Mouse (Mus musculus) lung, embryonic 16.5 days (tissue): Measurements from ENCODE around the gene Rabepk. TPM values are rescaled to one million over a fixed set of nuclear protein-coding genes. Genes with fewer than 3 reads are reported as not detected.
"Not testable (repeated sequence)": the region's sequence is repeated elsewhere in the genome, so short reads cannot be mapped to it uniquely, and the experiment has no call there.

Experiments
- ATAC-seq: fragments of 200-750 bp; cut with Nextera tagmentation; 2 replicates; pipeline ENCODE4 v1.8.0; 2017; ENCODE audit warnings: low read depth, mild to moderate bottlenecking, moderate library complexity
- H3K27ac ChIP-seq: fragments of 300-500 bp; sonication (generic); 2 replicates; pipeline ENCODE4 v1.5.1; 2014; ENCODE audit warnings: mild to moderate bottlenecking, control low read depth, low read length
- H3K27me3 ChIP-seq: fragments of 300-500 bp; sonication (generic); 2 replicates; pipeline ENCODE4 v1.6.1; 2014; ENCODE audit warnings: low read depth, low read length, mixed read lengths; ENCODE audit not compliant: control insufficient read depth, insufficient read depth
- H3K36me3 ChIP-seq: fragments of 300-500 bp; sonication (generic); 2 replicates; pipeline ENCODE4 v1.6.1; 2014; ENCODE audit warnings: low read length; ENCODE audit not compliant: control insufficient read depth, insufficient read depth
- H3K4me1 ChIP-seq: fragments of 300-500 bp; sonication (generic); replicated peaks from 2 replicates; pipeline ENCODE4 v1.6.1; 2014; ENCODE audit warnings: low read length, mixed read lengths; ENCODE audit not compliant: control insufficient read depth, insufficient read depth
- H3K4me2 ChIP-seq: fragments of 300-500 bp; sonication (generic); 2 replicates; pipeline ENCODE4 v1.6.1; 2014; ENCODE audit warnings: low read depth, low read length, control low read depth
- H3K4me3 ChIP-seq: fragments of 300-500 bp; sonication (generic); 2 replicates; pipeline ENCODE4 v1.5.1; 2014; ENCODE audit warnings: mild to moderate bottlenecking, low read length, control low read depth
- H3K9ac ChIP-seq: fragments of 300-500 bp; sonication (generic); 2 replicates; pipeline ENCODE4 v1.6.1; 2014; ENCODE audit warnings: low read length, control low read depth
- H3K9me3 ChIP-seq: fragments of 300-500 bp; sonication (generic); 2 replicates; pipeline ENCODE4 v1.6.1; 2016; ENCODE audit warnings: low read length; ENCODE audit not compliant: control insufficient read depth
- WGBS: fragments of 180-500 bp; shearing (Covaris S2); extraction: QIAGEN DNeasy Blood & Tissue Kit; methylation state at CpG from one replicate; pipeline ENCODE4 v1.1.7; 2014; 5-methylcytosine and 5-hydroxymethylcytosine counted together
- polyA plus RNA-seq: library from polyadenylated mRNA; unstranded; fragments of >200 nt; fragmentation: Nextera tagmentation; extraction: Ambion mirVana; gene quantifications from 2 replicates; pipeline ENCODE4 v1.2.1, GENCODE M21; 2015

Gene Rabepk
- polyA plus RNA-seq, 1 experiment from 2014 or later = 36.3 TPM

- Histone ChIP-seq H3K4me3 (no peak overlapping the region), H3K9ac (no peak overlapping the region), H3K36me3 (no peaks in the 10 kb centered on the region), H3K4me2 (no peak overlapping the region), H3K27me3 (no peaks in the 10 kb centered on the region), H3K4me1 (peaks cover 4% of the 10 kb centered on the region; the same call in 1 of the 2 replicates), H3K27ac (no peak overlapping the region), H3K9me3 (no peaks in the 10 kb centered on the region)
- no peak for ATAC-seq
- 92% methylated on average over 2 of the region's 2 CpGs for WGBS
Observed at GRCm38 (mm10) chr2:34794511-34794910, 5.2 kb downstream of the Rabepk start.

GRCm38 (mm10) chr2:34792543-34792942 is 7.2 kb downstream of the Rabepk start:
- not testable (repeated sequence) for ATAC-seq, H3K27ac ChIP-seq, H3K9me3 ChIP-seq, H3K9ac ChIP-seq, H3K4me1 ChIP-seq, H3K27me3 ChIP-seq, H3K4me2 ChIP-seq, H3K4me3 ChIP-seq, H3K36me3 ChIP-seq
- 84% methylated on average over 2 of the region's 2 CpGs for WGBS

GRCm38 (mm10) chr2:34790282-34790681 is 9.4 kb downstream of the Rabepk start:
- H3K4me1 ChIP-seq = no peaks in the 10 kb centered on the region
- 92% methylated on average over 8 of the region's 8 CpGs for WGBS
- H3K36me3 ChIP-seq = peaks cover 5% of the 10 kb centered on the region; the same call in 1 of the 2 replicates
- H3K27ac ChIP-seq = no peak overlapping the region
- H3K9ac ChIP-seq = no peak overlapping the region
- no peak for ATAC-seq
- no peaks in the 10 kb centered on the region for H3K27me3 ChIP-seq
- no peak overlapping the region for H3K4me3 ChIP-seq
- H3K4me2 ChIP-seq = no peak overlapping the region
- no peaks in the 10 kb centered on the region for H3K9me3 ChIP-seq

GRCm38 (mm10) chr2:34784085-34784484 is 15.6 kb downstream of the Rabepk start:
- no peaks in the 10 kb centered on the region for H3K9me3 ChIP-seq
- no peak for ATAC-seq
- H3K27me3 ChIP-seq = no peaks in the 10 kb centered on the region
- H3K4me2 ChIP-seq = no peak overlapping the region
- H3K9ac ChIP-seq = no peak overlapping the region
- H3K4me1 ChIP-seq = no peaks in the 10 kb centered on the region
- H3K27ac ChIP-seq = no peak overlapping the region
- 77% methylated on average over 2 of the region's 2 CpGs for WGBS
- no peak overlapping the region for H3K4me3 ChIP-seq
- H3K36me3 ChIP-seq = peaks cover 31% of the 10 kb centered on the region

GRCm38 (mm10) chr2:34783064-34784020 is 16.4 kb downstream of the Rabepk start:
- no peak overlapping the region for H3K4me2 ChIP-seq
- no peak overlapping the region for H3K27ac ChIP-seq
- H3K4me3 ChIP-seq = no peak overlapping the region
- peaks cover 33% of the 10 kb centered on the region for H3K36me3 ChIP-seq
- 76% methylated on average over 14 of the region's 14 CpGs for WGBS
- H3K27me3 ChIP-seq = no peaks in the 10 kb centered on the region
- H3K9ac ChIP-seq = no peak overlapping the region
- H3K4me1 ChIP-seq = no peaks in the 10 kb centered on the region
- no peaks in the 10 kb centered on the region for H3K9me3 ChIP-seq
- no peak for ATAC-seq

GRCm38 (mm10) chr2:34777237-34777868 is 22.4 kb downstream of the Rabepk start:
- WGBS = 56% methylated on average over 1 of the region's 1 CpGs
- Histone ChIP-seq H3K27me3 (no peaks in the 10 kb centered on the region), H3K4me2 (no peak overlapping the region), H3K9me3 (no peaks in the 10 kb centered on the region), H3K9ac (no peak overlapping the region), H3K27ac (no peak overlapping the region), H3K4me1 (peaks cover 34% of the 10 kb centered on the region), H3K36me3 (peaks cover 58% of the 10 kb centered on the region), H3K4me3 (no peak overlapping the region; the same call in 1 of the 2 replicates)
- ATAC-seq = no peak

GRCm38 (mm10) chr2:34774493-34774892 is 25.2 kb downstream of the Rabepk start:
- WGBS = 83% methylated on average over 6 of the region's 6 CpGs
- Histone ChIP-seq H3K4me1 (peaks cover 42% of the 10 kb centered on the region), H3K36me3 (peaks cover 56% of the 10 kb centered on the region), H3K4me2 (peak overlapping the region; percentile 84), H3K9ac (no peak overlapping the region), H3K4me3 (peak overlapping the region; percentile 96), H3K27ac (no peak overlapping the region), H3K9me3 (no peaks in the 10 kb centered on the region), H3K27me3 (no peaks in the 10 kb centered on the region)
- ATAC-seq = no peak

GRCm38 (mm10) chr2:34773673-34774072 is 26.0 kb downstream of the Rabepk start:
- ATAC-seq = no peak
- peak overlapping the region; percentile 96 for H3K4me3 ChIP-seq
- H3K9ac ChIP-seq = peak overlapping the region; percentile 98; the same call in 1 of the 2 replicates
- H3K27me3 ChIP-seq = no peaks in the 10 kb centered on the region
- no peaks in the 10 kb centered on the region for H3K9me3 ChIP-seq
- no peak overlapping the region for H3K27ac ChIP-seq
- 78% methylated on average over 4 of the region's 4 CpGs for WGBS
- peaks cover 50% of the 10 kb centered on the region for H3K36me3 ChIP-seq
- peaks cover 42% of the 10 kb centered on the region for H3K4me1 ChIP-seq
- H3K4me2 ChIP-seq = peak overlapping the region; percentile 84
